Mouse (Mus musculus) midbrain, embryonic 11.5 days (tissue): ENCODE data around the gene Olfr930. TPM values are rescaled to one million over a fixed set of nuclear protein-coding genes. Genes with fewer than 3 reads are reported as not detected.

Source experiments
- ATAC-seq: fragments of 200-750 bp; cut with Nextera tagmentation; 2 replicates; pipeline ENCODE4 v1.8.0; 2017; ENCODE audit warnings: moderate TSS enrichment, moderate library complexity; ENCODE audit not compliant: low FRiP score
- DNase-seq: peaks from one replicate; pipeline ENCODE4 v3.0.0; 2015; ENCODE audit warnings: low spot score; ENCODE audit errors: missing footprints
- H3K27ac ChIP-seq: fragments of 300-500 bp; sonication (generic); 2 replicates; pipeline ENCODE4 v1.5.1; 2014; ENCODE audit warnings: low read depth, low read length
- H3K27me3 ChIP-seq: fragments of 300-500 bp; sonication (generic); 2 replicates; pipeline ENCODE4 v1.6.1; 2014; ENCODE audit warnings: mild to moderate bottlenecking, low read length, moderate library complexity, mixed read lengths; ENCODE audit not compliant: control insufficient read depth, insufficient read depth
- H3K36me3 ChIP-seq: fragments of 300-500 bp; sonication (generic); 2 replicates; pipeline ENCODE4 v1.6.1; 2014; ENCODE audit warnings: mild to moderate bottlenecking, low read length, moderate library complexity, mixed read lengths; ENCODE audit not compliant: control insufficient read depth, insufficient read depth
- H3K4me1 ChIP-seq: fragments of 300-500 bp; sonication (generic); 2 replicates; pipeline ENCODE4 v1.6.1; 2014; ENCODE audit warnings: low read length; ENCODE audit not compliant: control insufficient read depth, insufficient read depth
- H3K4me2 ChIP-seq: fragments of 300-500 bp; sonication (generic); 2 replicates; pipeline ENCODE4 v1.6.1; 2014; ENCODE audit warnings: mild to moderate bottlenecking, moderate library complexity
- H3K4me3 ChIP-seq: fragments of 300-500 bp; sonication (generic); 2 replicates; pipeline ENCODE4 v1.5.1; 2014; ENCODE audit warnings: low read depth, low read length
- H3K9ac ChIP-seq: fragments of 300-500 bp; sonication (generic); 2 replicates; pipeline ENCODE4 v1.6.1; 2014; ENCODE audit warnings: low read length
- H3K9me3 ChIP-seq: fragments of 300-500 bp; sonication (generic); 2 replicates; pipeline ENCODE4 v1.6.1; 2016; ENCODE audit warnings: low read length; ENCODE audit not compliant: control insufficient read depth
- WGBS: fragments of 180-500 bp; shearing (Covaris S2); extraction: QIAGEN DNeasy Blood & Tissue Kit; methylation state at CpG from one replicate; pipeline ENCODE4 v1.1.7; 2014; 5-methylcytosine and 5-hydroxymethylcytosine counted together
- polyA plus RNA-seq: library from polyadenylated mRNA; unstranded; fragments of >200 nt; fragmentation: Nextera tagmentation; extraction: Ambion mirVana; gene quantifications from 2 replicates; pipeline ENCODE4 v1.2.1, GENCODE M21; 2014

Gene Olfr930
- not detected in 2 replicates for polyA plus RNA-seq

GRCm38 (mm10) chr9:38929509-38929908 lies at the start of gene Olfr930:
TSS of gene Olfr930 (plus strand) at chr9:38929809.
- DNase-seq = no peak
- Histone ChIP-seq H3K9me3 (no peaks in the 10 kb centered on the region), H3K27me3 (no peaks in the 10 kb centered on the region), H3K27ac (no peak within 1 kb of the TSS), H3K4me3 (no peak within 1 kb of the TSS), H3K9ac (no peak within 1 kb of the TSS), H3K4me2 (no peak within 1 kb of the TSS), H3K4me1 (no peaks in the 10 kb centered on the region), H3K36me3 (no peaks in the 10 kb centered on the region)
- no peak for ATAC-seq

DNA sequence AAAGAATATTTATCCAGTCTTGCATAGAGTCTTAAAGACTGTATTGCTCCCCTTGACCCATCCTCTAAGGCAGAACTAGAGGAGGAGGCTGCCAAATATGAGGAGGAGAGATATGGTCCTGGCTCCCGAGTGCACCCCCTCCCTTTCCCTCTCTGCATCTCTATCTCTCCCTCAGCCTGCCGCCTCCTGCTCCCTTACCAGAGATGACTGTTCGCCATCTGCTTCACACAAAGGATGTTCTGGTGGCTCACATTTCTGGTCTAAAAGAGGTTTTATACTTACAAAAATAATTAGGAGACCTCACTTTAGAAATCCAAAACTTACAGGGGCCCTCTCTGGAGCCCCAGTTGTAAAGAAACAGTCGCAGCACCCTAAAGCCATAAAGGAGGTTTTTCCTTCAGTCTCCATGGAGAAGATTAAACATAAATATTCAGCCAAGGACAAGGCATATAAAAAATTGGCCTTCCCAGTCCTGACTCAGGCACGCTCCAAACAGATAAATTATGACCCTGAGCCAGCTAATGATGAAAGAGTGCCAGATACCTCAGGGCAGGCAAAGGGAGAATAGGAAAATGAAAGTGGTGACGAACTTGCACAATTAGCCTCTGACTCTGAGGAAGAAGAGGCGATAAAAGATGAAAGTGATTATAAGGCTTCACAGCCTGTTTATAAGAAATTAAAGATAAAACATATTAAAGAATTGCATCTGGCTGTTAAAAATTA lies 24.0 kb downstream of the Olfr930 start:
- Histone ChIP-seq H3K9me3 (no peaks in the 10 kb centered on the region), H3K27ac (no peak overlapping the region), H3K4me3 (no peak overlapping the region), H3K36me3 (no peaks in the 10 kb centered on the region), H3K9ac (no peak overlapping the region), H3K4me2 (no peak overlapping the region), H3K4me1 (no peaks in the 10 kb centered on the region), H3K27me3 (no peaks in the 10 kb centered on the region)
- ATAC-seq = no peak
- no peak for DNase-seq
- WGBS = 92% methylated on average over 7 of the region's 7 CpGs

- H3K27me3 ChIP-seq = no peaks in the 10 kb centered on the region
- H3K27ac ChIP-seq = no peak overlapping the region
- no peaks in the 10 kb centered on the region for H3K9me3 ChIP-seq
- no peaks in the 10 kb centered on the region for H3K4me1 ChIP-seq
- DNase-seq = no peak
- WGBS = 92% methylated on average over 4 of the region's 4 CpGs
- H3K9ac ChIP-seq = no peak overlapping the region
- H3K4me2 ChIP-seq = no peak overlapping the region
- no peak for ATAC-seq
- no peak overlapping the region for H3K4me3 ChIP-seq
- H3K36me3 ChIP-seq = no peaks in the 10 kb centered on the region
Measured at GRCm38 (mm10) chr9:38954124-38954416, 24.5 kb downstream of the Olfr930 start.

GRCm38 (mm10) chr9:38972013-38972412 lies 42.4 kb downstream of the Olfr930 start, which contains the start of gene Olfr933:
TSS of gene Olfr933 (plus strand) at chr9:38972313.
- H3K27me3 ChIP-seq = no peaks in the 10 kb centered on the region
- DNase-seq (no peak), ATAC-seq (no peak)
- H3K4me2 ChIP-seq = no peak within 1 kb of the TSS
- no peaks in the 10 kb centered on the region for H3K36me3 ChIP-seq
- H3K4me1 ChIP-seq = no peaks in the 10 kb centered on the region
- no peak within 1 kb of the TSS for H3K9ac ChIP-seq
- no peak within 1 kb of the TSS for H3K27ac ChIP-seq
- H3K9me3 ChIP-seq = no peaks in the 10 kb centered on the region
- 89% methylated on average over 4 of the region's 4 CpGs for WGBS
- H3K4me3 ChIP-seq = no peak within 1 kb of the TSS

Other genes with a start within 250 kb of the Olfr930 start
- gene Olfr919, start 226.1 kb upstream of the Olfr930 start, polyA plus RNA-seq = not detected in 2 replicates
- 8.2 and 10.6 TPM in 2 replicates for gene Vwa5a, start 211.5 kb upstream of the Olfr930 start, polyA plus RNA-seq
- gene Olfr920, start 177.5 kb upstream of the Olfr930 start, polyA plus RNA-seq = not detected in 2 replicates
- gene Olfr921, start 156.7 kb upstream of the Olfr930 start, polyA plus RNA-seq = not detected in 2 replicates
- not detected in 2 replicates for gene Olfr922, start 115.2 kb upstream of the Olfr930 start, polyA plus RNA-seq
- not detected in 2 replicates for gene Olfr923, start 103.3 kb upstream of the Olfr930 start, polyA plus RNA-seq
- not detected in 2 replicates for gene Olfr924, start 85.4 kb upstream of the Olfr930 start, polyA plus RNA-seq
- not detected in 2 replicates for gene Olfr26, start 74.7 kb upstream of the Olfr930 start, polyA plus RNA-seq
- not detected in 2 replicates for gene Olfr926, start 52.7 kb upstream of the Olfr930 start, polyA plus RNA-seq
- gene Olfr933, start 42.5 kb downstream of the Olfr930 start, polyA plus RNA-seq = not detected in 2 replicates
- not detected in 2 replicates for gene Olfr934, start 58.5 kb downstream of the Olfr930 start, polyA plus RNA-seq
- not detected in 2 replicates for gene Olfr935, start 69.9 kb downstream of the Olfr930 start, polyA plus RNA-seq
- gene Olfr146, start 93.6 kb downstream of the Olfr930 start, polyA plus RNA-seq = not detected in 2 replicates
- not detected in 2 replicates for gene Olfr937, start 135.1 kb downstream of the Olfr930 start, polyA plus RNA-seq
- gene Olfr938, start 149.1 kb downstream of the Olfr930 start, polyA plus RNA-seq = not detected in 2 replicates
- gene Olfr27, start 198.3 kb downstream of the Olfr930 start, polyA plus RNA-seq = not detected in 2 replicates
- not detected in 2 replicates for gene Olfr943, start 236.5 kb downstream of the Olfr930 start, polyA plus RNA-seq